Mouse (Mus musculus) ZHBTc4 (cell line): ENCODE measurements around the gene Tbc1d22a.

Experiments used
- DNase-seq: peaks from one replicate; pipeline ENCODE4 v3.0.0-alpha.2; 2011; ENCODE audit warnings: low read depth, low spot score

Tbc1d22a gene

DNA sequence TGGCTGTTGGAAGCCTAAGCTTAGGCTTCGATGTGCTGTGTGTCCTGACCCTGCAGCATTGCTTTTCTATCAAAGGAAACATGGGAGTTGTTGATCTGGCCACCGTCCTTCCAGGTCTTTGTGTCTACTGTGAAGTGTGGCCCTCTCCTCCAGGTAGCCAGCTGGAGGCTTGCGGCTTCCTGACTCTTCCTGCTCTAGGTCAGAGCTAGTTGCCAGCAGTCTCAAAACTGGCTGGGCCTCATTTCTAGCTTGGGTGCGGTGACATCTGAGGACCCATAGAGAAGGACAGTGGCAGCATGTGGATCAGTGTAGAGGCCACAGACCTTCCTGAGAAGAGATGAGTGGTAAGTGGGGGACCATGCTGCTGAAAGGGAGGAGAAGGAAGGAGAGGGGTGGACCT is 120.0 kb downstream of the Tbc1d22a start:
- no peak for DNase-seq

GRCm38 (mm10) chr15:86334745-86335144 is 120.5 kb downstream of the Tbc1d22a start:
- DNase-seq, result no peak

DNA sequence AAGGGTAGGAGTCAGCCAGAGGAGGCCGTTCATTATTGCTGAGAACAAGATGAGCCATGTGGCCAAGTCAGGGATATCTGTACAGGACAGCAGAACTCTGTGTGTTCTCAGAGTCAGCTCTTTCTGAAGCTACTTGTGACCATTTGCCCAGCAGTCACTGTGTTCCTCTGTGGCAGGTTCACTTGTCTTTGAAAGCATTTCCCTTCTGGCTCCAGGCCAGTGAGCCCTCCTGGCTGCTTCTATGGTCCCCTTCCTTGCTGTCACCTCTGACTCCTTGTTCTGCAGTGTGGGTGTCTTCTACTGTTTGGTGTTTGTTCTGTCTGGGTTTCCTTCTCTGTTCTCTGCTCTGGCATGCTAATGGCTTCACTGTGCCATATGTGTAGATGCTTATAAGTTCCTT is 121.5 kb downstream of the Tbc1d22a start:
- no peak for DNase-seq

DNA sequence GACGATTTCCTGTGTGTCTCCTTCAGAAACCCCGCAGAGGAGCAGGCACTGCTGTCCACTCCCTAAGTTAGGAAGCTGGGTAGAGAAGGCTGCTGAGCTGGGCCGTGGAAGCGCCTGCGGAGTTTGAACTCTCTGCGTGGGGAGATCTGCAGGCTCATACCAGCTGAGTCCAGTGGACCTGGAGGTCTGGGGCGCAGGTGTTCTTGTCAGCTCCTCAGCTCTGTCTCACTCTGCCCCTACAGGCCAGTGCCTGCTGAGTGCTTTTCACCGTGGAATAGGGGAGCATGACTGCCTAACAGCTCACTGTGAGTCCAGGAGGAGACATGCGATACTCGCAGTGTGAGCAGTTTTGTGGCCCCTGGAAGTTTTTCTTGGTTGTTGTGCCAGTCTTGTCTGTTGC is 123.5 kb downstream of the Tbc1d22a start:
- no peak for DNase-seq

GRCm38 (mm10) chr15:86339736-86340135 is 125.5 kb downstream of the Tbc1d22a start:
- no peak for DNase-seq

- DNase-seq, result no peak
Measured at GRCm38 (mm10) chr15:86340766-86341165, 126.5 kb downstream of the Tbc1d22a start.

DNA sequence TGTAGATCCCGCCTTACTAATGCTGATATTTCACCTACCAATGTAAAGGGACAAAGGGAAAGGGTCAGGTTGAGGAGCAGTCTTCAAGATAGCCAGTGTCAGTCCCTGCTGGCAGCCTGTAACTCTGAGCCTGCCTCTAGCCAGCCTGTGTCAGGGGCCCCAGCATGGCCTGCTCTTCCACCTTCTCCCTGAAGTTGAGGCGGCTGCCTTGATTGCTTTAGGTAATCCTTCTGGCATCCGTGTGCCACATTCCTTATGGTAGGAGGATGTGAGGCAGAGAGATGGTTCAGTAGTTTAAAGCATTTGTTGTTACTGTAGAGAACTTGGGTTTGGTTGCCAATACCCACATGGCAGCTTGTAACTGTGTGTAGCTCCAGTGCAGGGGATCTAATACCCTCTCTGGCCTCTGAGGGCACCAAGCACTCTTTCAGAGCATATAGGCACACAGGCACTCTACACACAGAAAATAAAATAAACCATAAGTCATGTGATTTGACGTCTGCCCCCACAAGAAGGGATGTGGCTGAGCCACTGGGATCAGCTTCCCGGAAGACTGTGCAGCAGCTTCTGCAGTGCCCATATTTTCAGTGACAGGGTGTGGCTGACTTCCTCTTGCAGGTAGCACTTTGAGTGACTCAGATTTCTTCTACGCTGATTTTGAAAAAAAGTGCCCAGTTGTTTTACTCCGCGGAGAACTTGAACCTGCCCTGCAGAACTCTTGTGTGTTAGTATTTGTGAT is 128.5 kb downstream of the Tbc1d22a start:
- no peak for DNase-seq

- no peak for DNase-seq
Measured at GRCm38 (mm10) chr15:86344906-86345331, 130.7 kb downstream of the Tbc1d22a start.

DNA sequence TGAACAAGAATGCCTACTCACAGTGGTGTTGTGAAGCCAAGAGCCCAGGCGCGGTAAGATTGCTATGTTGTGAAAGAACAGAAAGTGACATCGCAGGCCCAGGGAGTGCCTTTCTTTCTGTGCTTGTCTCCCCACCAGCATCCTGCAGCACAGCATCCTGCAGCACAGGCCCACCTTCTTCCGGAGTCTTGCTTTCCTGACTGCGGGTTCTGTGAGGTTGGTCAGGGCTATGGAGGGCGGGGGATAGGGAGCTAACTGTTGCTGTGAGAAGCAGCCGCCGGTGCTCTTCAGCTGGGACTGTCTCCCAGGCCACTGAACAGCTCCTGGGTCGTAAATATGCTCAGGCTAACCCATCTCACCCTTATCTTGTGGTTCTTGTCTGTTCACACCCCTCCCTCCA is 131.6 kb downstream of the Tbc1d22a start:
- no peak for DNase-seq

GRCm38 (mm10) chr15:86346606-86347005 is 132.3 kb downstream of the Tbc1d22a start:
- no peak for DNase-seq

DNA sequence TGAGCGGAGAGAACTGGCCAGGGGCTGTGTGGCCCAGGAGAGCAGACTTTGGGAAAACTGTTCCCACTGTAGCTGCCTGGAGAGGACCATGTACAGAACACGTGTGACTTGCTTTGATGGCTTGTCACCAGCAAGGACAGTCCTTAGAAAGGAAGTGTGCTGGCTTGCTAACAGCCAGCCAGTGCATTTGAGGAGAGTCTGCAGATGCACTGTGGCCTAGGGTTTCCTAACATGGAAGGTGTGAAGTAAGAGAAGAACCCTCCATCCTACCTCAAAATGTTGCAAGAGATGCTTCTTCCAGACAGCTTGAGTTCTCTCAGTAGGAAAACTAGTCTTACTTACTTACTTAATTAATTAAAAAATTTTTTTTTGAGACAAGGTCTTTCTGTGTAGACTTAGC is 140.7 kb downstream of the Tbc1d22a start:
- no peak for DNase-seq

- DNase-seq, result no peak
Measured at GRCm38 (mm10) chr15:86355857-86356256, 141.6 kb downstream of the Tbc1d22a start.

GRCm38 (mm10) chr15:86360376-86360775 is 146.1 kb downstream of the Tbc1d22a start:
- DNase-seq, result no peak

- DNase-seq, result no peak
Measured at GRCm38 (mm10) chr15:86362306-86363150, 148.3 kb downstream of the Tbc1d22a start.

DNA sequence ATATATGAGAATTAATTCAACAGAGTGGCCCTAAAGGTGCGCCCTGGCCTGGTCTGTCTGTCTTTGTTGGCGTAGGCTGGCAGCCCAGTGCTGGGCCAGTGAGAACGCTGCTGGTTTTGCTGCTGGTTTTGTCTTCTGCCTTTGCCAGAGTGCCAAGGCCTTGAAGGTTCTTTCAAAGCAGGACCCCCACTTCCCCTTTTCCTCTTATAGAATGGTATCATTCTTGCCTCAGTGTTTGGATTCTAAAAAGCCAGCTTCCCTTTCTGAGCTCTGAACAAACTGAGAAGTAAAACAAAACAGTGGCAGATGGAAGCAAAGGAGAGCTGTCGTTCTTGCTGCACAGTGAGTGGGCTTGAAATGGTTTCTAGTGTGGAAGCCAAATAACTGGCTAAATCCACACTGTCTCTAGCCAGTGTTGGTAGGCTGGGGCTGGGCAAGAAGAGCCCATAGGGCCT is 149.6 kb downstream of the Tbc1d22a start:
- DNase-seq, result no peak

GRCm38 (mm10) chr15:86364948-86365658 is 150.8 kb downstream of the Tbc1d22a start:
- no peak for DNase-seq

GRCm38 (mm10) chr15:86366726-86367125 is 152.5 kb downstream of the Tbc1d22a start:
- no peak for DNase-seq

DNA sequence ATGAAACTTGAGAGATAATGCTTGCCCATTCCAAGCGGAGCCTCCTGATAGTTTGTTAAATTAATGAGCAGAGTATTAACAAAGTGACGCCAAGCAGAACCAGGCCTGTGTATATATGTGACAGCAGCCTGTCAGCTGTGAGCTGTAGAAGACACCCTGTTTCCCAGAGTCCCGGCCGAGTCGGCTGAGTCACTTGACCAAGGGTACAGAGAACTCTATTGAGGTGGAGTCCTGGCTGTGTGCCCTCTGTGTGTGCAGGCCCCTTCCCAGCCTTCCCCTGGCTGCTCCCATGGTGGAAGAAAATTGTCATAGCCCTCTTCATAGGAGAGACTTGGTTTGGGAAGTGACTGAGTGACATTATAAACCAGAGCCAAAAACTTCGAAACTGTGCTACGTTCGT is 153.0 kb downstream of the Tbc1d22a start:
- DNase-seq, result no peak

GRCm38 (mm10) chr15:86370846-86371245 is 156.6 kb downstream of the Tbc1d22a start:
- DNase-seq, result no peak

DNA sequence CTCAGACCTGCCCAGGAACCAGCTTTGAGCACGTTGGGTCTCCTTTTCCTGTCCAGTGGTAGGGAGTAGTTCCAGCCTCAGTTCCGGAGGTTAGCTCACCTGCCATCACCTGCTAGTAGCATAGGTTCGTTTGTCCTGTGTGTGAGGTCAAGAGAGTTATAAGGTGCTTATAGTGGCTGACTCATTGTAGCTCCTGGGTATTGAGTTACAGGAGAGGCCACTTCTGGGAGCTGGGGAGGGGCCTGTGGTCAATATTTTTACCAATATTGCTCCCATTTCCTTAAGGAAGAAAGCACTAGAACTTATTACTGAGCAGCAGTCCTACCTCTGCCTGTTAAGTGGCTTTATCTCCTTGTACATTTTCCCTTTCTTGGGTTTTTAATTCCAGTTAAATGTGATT is 161.0 kb downstream of the Tbc1d22a start:
- DNase-seq, result no peak

DNA sequence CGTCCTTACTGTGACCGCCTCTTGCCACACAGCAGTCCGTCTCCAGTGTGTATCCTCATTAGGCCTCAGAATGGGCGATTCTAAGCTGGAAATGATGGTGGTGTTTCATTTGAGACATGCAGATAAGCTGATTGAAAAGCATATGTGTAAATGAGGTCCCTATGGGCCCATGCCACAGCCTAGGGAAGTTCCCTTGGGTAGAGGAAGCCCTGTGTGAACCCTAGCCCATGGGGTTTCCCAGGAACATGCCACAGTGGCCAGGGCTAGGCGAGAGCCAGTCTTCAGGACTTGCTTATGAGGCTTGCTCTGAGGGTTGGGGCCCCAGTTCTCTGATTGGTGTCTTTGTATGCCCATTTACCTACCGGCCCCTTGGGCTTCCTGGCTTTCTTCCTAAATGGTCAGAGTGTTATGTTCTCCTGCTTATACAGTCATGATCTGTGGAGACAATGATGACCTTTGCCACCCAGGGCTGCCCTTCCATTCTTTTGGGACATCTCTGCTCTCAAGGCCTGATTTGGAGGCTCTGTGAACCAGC is 161.7 kb downstream of the Tbc1d22a start:
- DNase-seq, result no peak

- no peak for DNase-seq
Measured at GRCm38 (mm10) chr15:86383278-86383677, 169.0 kb downstream of the Tbc1d22a start.
